Mouse (Mus musculus): ENCODE measurements around the gene Sh2b3. TPM values are rescaled to one million over a fixed set of nuclear protein-coding genes. Genes with fewer than 3 reads are reported as not detected.
A peak's percentile ranks its signal among the peaks of the same experiment; 100 is the strongest.

Gene Sh2b3
- polyA plus RNA-seq (2015; fragmentation: Nextera tagmentation; extraction: Ambion mirVana) = 11.7 and 12.5 TPM in 2 replicates

DNA sequence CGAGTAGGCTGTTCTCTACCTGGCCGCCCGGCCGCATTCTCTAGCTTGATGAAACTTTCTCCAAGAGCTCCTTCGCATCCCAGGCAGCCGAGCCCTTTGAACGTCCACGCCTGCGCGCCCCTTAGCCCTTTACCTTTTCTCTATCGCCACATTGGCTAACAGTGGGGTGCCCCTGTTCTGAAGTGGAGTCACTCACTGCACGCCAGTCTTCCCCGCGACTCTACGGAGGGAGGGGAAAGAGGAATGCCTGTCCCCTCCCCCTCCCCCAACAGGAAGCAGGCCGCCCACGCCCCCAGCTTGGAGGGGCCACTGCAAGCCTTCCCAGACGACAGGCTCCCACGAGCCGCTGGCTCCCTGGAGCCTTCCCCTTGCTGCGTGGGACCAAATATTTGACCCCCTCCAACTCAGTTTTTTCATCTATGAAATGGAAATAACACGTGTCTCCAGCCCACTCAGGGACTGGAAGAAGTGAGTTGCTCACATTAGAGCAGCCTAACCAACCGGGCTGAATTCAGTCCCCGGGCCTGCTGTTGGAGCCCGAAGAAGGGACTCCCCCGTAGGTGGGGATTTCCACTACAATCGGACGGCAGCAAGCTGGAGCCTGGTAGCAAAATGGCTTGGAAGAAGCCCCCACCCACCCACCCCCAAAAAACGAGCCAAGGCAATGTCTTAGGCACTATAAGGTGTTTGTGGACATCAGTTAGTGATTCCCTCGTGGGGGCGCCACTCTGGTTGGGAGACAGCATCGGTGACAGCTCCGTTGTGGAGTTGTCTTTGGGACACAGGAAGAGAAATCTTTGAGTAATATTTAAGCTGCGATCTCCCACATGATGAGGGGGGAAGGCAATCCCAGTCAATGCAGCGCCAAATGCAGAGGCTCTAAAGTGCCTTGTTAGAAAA lies at the start of gene Sh2b3:
Sh2b3 (minus strand) TSS at position 206 of the 900 bp plus-strand sequence.
- Histone ChIP-seq H3K27ac (peak within 1 kb of the TSS; percentile 39; the same call in 1 of the 2 replicates), H3K4me3 (peak within 1 kb of the TSS; percentile 78), H3K9ac (peak within 1 kb of the TSS; percentile 81), H3K36me3 (no peaks in the 10 kb centered on the region), H3K4me2 (replicated peaks) (peak within 1 kb of the TSS; percentile 91), H3K9me3 (no peaks in the 10 kb centered on the region), H3K4me1 (peaks cover 56% of the 10 kb centered on the region), H3K27me3 (peaks cover 42% of the 10 kb centered on the region)
- WGBS = 2% methylated on average over 35 of the region's 35 CpGs
- peak; percentile 7; the same call in 1 of the 2 replicates for ATAC-seq (ENCODE audit: low FRiP score, low read depth)

GRCm38 (mm10) chr5:121883356-121883755 lies 45.9 kb upstream of the Sh2b3 start:
- ATAC-seq (ENCODE audit: low FRiP score, low read depth) = no peak
- Histone ChIP-seq H3K9me3 (peaks cover 6% of the 10 kb centered on the region; the same call in 1 of the 2 replicates), H3K4me3 (no peak overlapping the region), H3K4me1 (peaks cover 8% of the 10 kb centered on the region; the same call in 1 of the 2 replicates), H3K27ac (no peak overlapping the region), H3K36me3 (no peaks in the 10 kb centered on the region; the same call in 1 of the 2 replicates), H3K4me2 (replicated peaks) (no peak overlapping the region), H3K27me3 (no peaks in the 10 kb centered on the region), H3K9ac (no peak overlapping the region)
- 71% methylated on average over 8 of the region's 8 CpGs for WGBS

- Histone ChIP-seq H3K4me3 (no peak overlapping the region), H3K4me2 (replicated peaks) (no peak overlapping the region), H3K36me3 (peaks cover 6% of the 10 kb centered on the region), H3K4me1 (peaks cover 9% of the 10 kb centered on the region; the same call in 1 of the 2 replicates), H3K27ac (no peak overlapping the region), H3K9me3 (no peaks in the 10 kb centered on the region), H3K9ac (no peak overlapping the region), H3K27me3 (no peaks in the 10 kb centered on the region)
- WGBS = 69% methylated on average over 6 of the region's 6 CpGs
- no peak for ATAC-seq (ENCODE audit: low FRiP score, low read depth)
Observed at GRCm38 (mm10) chr5:121879211-121879610, 41.8 kb upstream of the Sh2b3 start.

GRCm38 (mm10) chr5:121878703-121879102 lies 41.3 kb upstream of the Sh2b3 start:
- H3K36me3 ChIP-seq = peaks cover 6% of the 10 kb centered on the region
- H3K4me2 ChIP-seq (replicated peaks) = no peak overlapping the region
- ATAC-seq (ENCODE audit: low FRiP score, low read depth) = no peak
- H3K27ac ChIP-seq = no peak overlapping the region
- peaks cover 9% of the 10 kb centered on the region; the same call in 1 of the 2 replicates for H3K4me1 ChIP-seq
- H3K4me3 ChIP-seq = no peak overlapping the region
- no peaks in the 10 kb centered on the region for H3K9me3 ChIP-seq
- H3K9ac ChIP-seq = no peak overlapping the region
- WGBS = 79% methylated on average over 17 of the region's 17 CpGs
- H3K27me3 ChIP-seq = no peaks in the 10 kb centered on the region

DNA sequence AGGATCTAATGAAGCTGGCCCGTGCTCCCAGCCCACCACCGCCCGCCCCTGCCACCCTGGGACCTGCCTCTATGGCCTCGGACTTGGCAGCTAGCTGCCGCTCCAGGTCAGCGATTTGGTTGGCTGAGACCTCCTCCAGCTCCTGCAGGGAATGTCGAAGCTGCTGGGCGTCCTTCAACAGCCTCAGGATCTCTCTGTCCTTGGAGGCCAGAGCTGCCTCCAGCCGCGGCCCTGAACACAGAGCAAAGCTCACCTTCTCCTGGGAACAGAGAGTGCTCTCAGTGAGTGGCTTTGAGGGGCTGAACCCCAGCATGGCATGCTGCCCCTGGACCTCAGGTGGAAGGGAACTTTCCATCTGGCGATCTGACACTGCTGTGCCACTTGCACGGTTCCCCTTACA lies 39.5 kb upstream of the Sh2b3 start:
- WGBS = 88% methylated on average over 12 of the region's 12 CpGs

DNA sequence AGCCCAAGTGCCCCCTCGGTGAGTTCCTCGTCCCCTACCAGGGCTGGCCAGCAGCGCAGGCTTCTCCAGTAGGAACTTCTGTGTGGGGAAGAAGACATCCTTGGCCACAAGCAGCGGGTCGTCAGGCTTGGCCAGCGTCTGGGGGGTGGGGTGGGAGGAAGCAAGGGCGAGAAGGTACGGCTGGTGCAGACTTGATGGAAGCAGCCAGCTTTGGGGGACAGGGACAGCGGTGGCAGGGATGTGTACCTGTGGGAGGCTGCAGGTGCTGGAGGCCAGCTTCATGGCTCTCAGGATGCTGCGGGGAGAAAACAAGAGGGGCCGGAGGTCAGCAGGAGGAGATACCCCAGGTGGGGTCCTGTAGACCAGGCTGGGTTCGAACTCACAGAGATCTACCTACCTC lies 37.6 kb upstream of the Sh2b3 start:
- Histone ChIP-seq H3K4me2 (replicated peaks) (no peak overlapping the region), H3K9ac (no peak overlapping the region), H3K27ac (no peak overlapping the region), H3K4me1 (peaks cover 9% of the 10 kb centered on the region; the same call in 1 of the 2 replicates), H3K36me3 (peaks cover 6% of the 10 kb centered on the region), H3K9me3 (no peaks in the 10 kb centered on the region), H3K4me3 (no peak overlapping the region), H3K27me3 (no peaks in the 10 kb centered on the region)
- ATAC-seq (ENCODE audit: low FRiP score, low read depth) = no peak
- WGBS = 85% methylated on average over 12 of the region's 12 CpGs

More for the DNA sequence above, 39.5 kb upstream of the Sh2b3 start:
- H3K27me3 ChIP-seq = no peaks in the 10 kb centered on the region
- H3K27ac ChIP-seq = no peak overlapping the region
- no peak overlapping the region for H3K4me3 ChIP-seq
- ATAC-seq (ENCODE audit: low FRiP score, low read depth) = no peak
- no peak overlapping the region for H3K4me2 ChIP-seq (replicated peaks)
- peaks cover 9% of the 10 kb centered on the region; the same call in 1 of the 2 replicates for H3K4me1 ChIP-seq
- no peaks in the 10 kb centered on the region for H3K9me3 ChIP-seq
- no peak overlapping the region for H3K9ac ChIP-seq
- peaks cover 6% of the 10 kb centered on the region for H3K36me3 ChIP-seq

DNA sequence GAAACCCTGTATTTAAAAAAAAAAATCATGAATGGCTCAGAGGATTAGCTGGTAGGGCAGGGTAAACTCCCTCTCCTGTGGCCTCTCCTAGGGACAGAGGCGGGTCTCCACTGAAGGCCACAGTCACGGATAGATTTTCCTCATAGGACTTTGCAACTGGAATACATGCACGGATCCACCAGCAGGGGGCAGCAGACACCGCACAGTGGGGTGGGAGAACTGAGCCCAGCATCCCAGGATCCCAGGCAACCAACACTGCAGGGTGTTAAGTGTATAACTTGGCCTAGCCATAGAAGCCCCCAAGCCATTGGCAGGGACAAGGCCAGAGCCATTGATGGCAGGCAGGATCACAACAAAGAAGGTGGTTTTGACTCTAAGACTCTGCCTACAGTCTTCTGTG lies 34.7 kb upstream of the Sh2b3 start:
- no peak for ATAC-seq (ENCODE audit: low FRiP score, low read depth)
- Histone ChIP-seq H3K27me3 (no peaks in the 10 kb centered on the region), H3K36me3 (peaks cover 6% of the 10 kb centered on the region), H3K9me3 (no peaks in the 10 kb centered on the region), H3K4me3 (no peak overlapping the region), H3K4me2 (replicated peaks) (no peak overlapping the region), H3K27ac (no peak overlapping the region), H3K4me1 (no peaks in the 10 kb centered on the region), H3K9ac (no peak overlapping the region)
- WGBS = 4% methylated on average over 4 of the region's 4 CpGs

GRCm38 (mm10) chr5:121871515-121872030 lies 34.1 kb upstream of the Sh2b3 start:
- no peak overlapping the region for H3K9ac ChIP-seq
- no peaks in the 10 kb centered on the region for H3K27me3 ChIP-seq
- WGBS = 83% methylated on average over 13 of the region's 13 CpGs
- H3K36me3 ChIP-seq = peaks cover 6% of the 10 kb centered on the region
- no peaks in the 10 kb centered on the region for H3K9me3 ChIP-seq
- ATAC-seq (ENCODE audit: low FRiP score, low read depth) = no peak
- H3K4me2 ChIP-seq (replicated peaks) = no peak overlapping the region
- no peaks in the 10 kb centered on the region for H3K4me1 ChIP-seq
- H3K27ac ChIP-seq = no peak overlapping the region
- H3K4me3 ChIP-seq = no peak overlapping the region

DNA sequence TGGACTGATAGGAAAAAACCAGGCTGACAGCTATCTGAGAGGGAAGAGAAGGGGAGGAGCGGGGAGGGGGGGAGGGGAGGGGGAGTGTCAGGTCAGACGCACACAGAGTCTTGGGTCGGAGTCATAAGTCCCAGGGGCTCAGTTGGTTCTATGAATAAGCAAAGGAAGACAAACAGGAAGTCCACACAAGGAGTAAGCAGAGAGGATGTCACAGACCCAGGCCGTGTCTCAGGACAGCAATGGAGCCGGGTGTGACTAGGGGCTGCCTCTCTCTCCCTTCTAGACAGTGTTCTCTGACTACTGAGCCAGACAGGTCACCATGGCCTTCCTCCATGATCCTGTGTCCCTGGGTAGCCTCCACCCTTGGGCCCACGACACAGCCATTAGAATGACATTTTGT lies 33.4 kb upstream of the Sh2b3 start:
- H3K4me1 ChIP-seq = no peaks in the 10 kb centered on the region
- no peak for ATAC-seq (ENCODE audit: low FRiP score, low read depth)
- H3K27me3 ChIP-seq = no peaks in the 10 kb centered on the region
- no peak overlapping the region for H3K27ac ChIP-seq
- WGBS = 74% methylated on average over 6 of the region's 6 CpGs
- H3K9me3 ChIP-seq = no peaks in the 10 kb centered on the region
- H3K4me3 ChIP-seq = no peak overlapping the region
- no peak overlapping the region for H3K9ac ChIP-seq
- H3K4me2 ChIP-seq (replicated peaks) = no peak overlapping the region
- H3K36me3 ChIP-seq = no peaks in the 10 kb centered on the region

GRCm38 (mm10) chr5:121867963-121868362 lies 30.5 kb upstream of the Sh2b3 start:
- Histone ChIP-seq H3K36me3 (no peaks in the 10 kb centered on the region), H3K4me3 (no peak overlapping the region), H3K9ac (no peak overlapping the region), H3K27ac (no peak overlapping the region), H3K4me2 (replicated peaks) (no peak overlapping the region), H3K9me3 (no peaks in the 10 kb centered on the region), H3K27me3 (no peaks in the 10 kb centered on the region), H3K4me1 (no peaks in the 10 kb centered on the region)
- ATAC-seq (ENCODE audit: low FRiP score, low read depth) = no peak
- 52% methylated on average over 5 of the region's 5 CpGs for WGBS

GRCm38 (mm10) chr5:121864330-121864729 lies 26.9 kb upstream of the Sh2b3 start:
- Histone ChIP-seq H3K4me2 (replicated peaks) (peak overlapping the region; percentile 46), H3K9me3 (peaks cover 8% of the 10 kb centered on the region), H3K4me3 (no peak overlapping the region), H3K4me1 (no peaks in the 10 kb centered on the region), H3K36me3 (peaks cover 6% of the 10 kb centered on the region), H3K27ac (no peak overlapping the region), H3K27me3 (no peaks in the 10 kb centered on the region), H3K9ac (peak overlapping the region; percentile 57; the same call in 1 of the 2 replicates)
- no peak for ATAC-seq (ENCODE audit: low FRiP score, low read depth)
- WGBS = 7% methylated on average over 10 of the region's 11 CpGs

DNA sequence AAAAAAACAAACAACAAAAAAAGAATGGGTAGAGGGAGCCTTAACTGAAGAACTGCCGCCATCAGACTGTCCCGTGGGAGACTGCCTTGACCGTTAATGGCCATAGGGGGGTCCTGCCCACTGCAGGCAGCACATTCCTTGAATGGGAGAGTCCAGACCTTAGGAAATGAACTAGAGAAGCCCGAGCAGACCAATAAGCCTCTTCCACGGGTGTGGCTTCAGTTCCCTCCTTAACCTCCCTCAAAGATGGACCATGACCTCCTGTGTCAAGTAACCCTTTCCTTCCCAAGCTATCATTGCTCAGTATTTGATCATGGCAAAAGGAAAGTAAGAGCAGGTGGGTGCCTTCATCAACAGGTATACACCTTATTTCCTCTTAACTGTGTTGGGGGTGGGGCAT lies 24.5 kb upstream of the Sh2b3 start:
- Histone ChIP-seq H3K9ac (no peak overlapping the region), H3K4me2 (replicated peaks) (no peak overlapping the region), H3K4me3 (no peak overlapping the region), H3K27me3 (no peaks in the 10 kb centered on the region), H3K4me1 (no peaks in the 10 kb centered on the region), H3K9me3 (peaks cover 11% of the 10 kb centered on the region), H3K36me3 (peaks cover 14% of the 10 kb centered on the region), H3K27ac (no peak overlapping the region)
- WGBS = 49% methylated on average over 5 of the region's 5 CpGs
- no peak for ATAC-seq (ENCODE audit: low FRiP score, low read depth)

Data from limb, embryonic 13.5 days (tissue).